Mouse (Mus musculus) brain, embryonic 14.5 days (tissue): ENCODE data around the gene Prkca.

Experiments
- CTCF ChIP-seq: fragments of 200-500 bp; IDR thresholded peaks from 2 replicates; pipeline ENCODE4 v1.5.1; 2012; ENCODE audit warnings: inconsistent platforms, mild to moderate bottlenecking, moderate library complexity, borderline replicate concordance; ENCODE audit not compliant: insufficient read depth, insufficient read length; ENCODE audit errors: extremely low read depth
- POLR2A ChIP-seq: fragments of 200-500 bp; IDR thresholded peaks from 2 replicates; pipeline ENCODE4 v1.6.1; 2012; ENCODE audit warnings: mild to moderate bottlenecking, inconsistent platforms, borderline replicate concordance; ENCODE audit not compliant: poor library complexity, insufficient read depth, insufficient read length, severe bottlenecking; ENCODE audit errors: extremely low read depth

DNA sequence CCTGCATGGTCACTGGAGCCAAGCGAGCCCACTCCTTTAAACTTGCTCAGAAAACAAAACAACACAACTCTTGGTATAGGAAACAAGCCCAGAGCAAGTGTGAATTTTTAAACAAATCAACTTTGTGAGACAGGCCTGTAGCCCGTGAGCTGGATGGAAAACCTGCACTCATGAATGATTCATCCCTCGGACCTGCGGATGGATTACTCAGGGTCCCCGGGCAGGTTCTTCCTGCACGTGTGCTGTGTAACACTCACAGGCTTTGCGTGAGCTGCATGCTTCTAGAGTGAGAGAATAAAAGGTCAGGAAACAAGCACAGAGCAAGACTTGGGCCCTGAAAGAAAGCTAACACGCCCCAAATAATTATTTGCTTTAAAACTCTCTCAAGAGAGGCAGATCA, 126.7 kb downstream of the Prkca start:
- no peak for TF ChIP-seq CTCF
- no peak for TF ChIP-seq POLR2A
